Mouse (Mus musculus) embryo, embryonic 10 days (tissue): ENCODE measurements around the gene A930018P22Rik.
A peak's percentile ranks its signal among the peaks of the same experiment; 100 is the strongest.

Experiments used
- DNase-seq: peaks from one replicate; pipeline ENCODE4 v3.0.0-alpha.2; 2015; ENCODE audit warnings: low spot score

A930018P22Rik gene

GRCm38 (mm10) chr2:104119097-104119496 is 3.5 kb upstream of the A930018P22Rik start:
- DNase-seq = no peak

GRCm38 (mm10) chr2:104120312-104120711 is 2.3 kb upstream of the A930018P22Rik start:
- DNase-seq = no peak

- DNase-seq = no peak
These were observed 676 bp upstream of the A930018P22Rik start for GRCm38 (mm10) chr2:104121681-104122504.

- DNase-seq = no peak
These were observed 971 bp downstream of the A930018P22Rik start for GRCm38 (mm10) chr2:104123540-104123939.

GRCm38 (mm10) chr2:104124071-104124470 is 1.5 kb downstream of the A930018P22Rik start:
- DNase-seq = no peak

GRCm38 (mm10) chr2:104128803-104129531 is 6.4 kb downstream of the A930018P22Rik start:
- no peak for DNase-seq

- DNase-seq = no peak
These were observed 7.6 kb downstream of the A930018P22Rik start for GRCm38 (mm10) chr2:104130165-104130564.

- peak; percentile 56 for DNase-seq
These were observed 8.4 kb downstream of the A930018P22Rik start for GRCm38 (mm10) chr2:104130969-104131368.

GRCm38 (mm10) chr2:104132266-104132859 is 9.8 kb downstream of the A930018P22Rik start:
- no peak for DNase-seq

- DNase-seq = no peak
These were observed 10.7 kb downstream of the A930018P22Rik start for GRCm38 (mm10) chr2:104133042-104133810.

GRCm38 (mm10) chr2:104134150-104135056 is 11.8 kb downstream of the A930018P22Rik start:
- DNase-seq = peak; percentile 92

GRCm38 (mm10) chr2:104135920-104136319 is 13.4 kb downstream of the A930018P22Rik start:
- no peak for DNase-seq

GRCm38 (mm10) chr2:104142140-104142539 is 19.6 kb downstream of the A930018P22Rik start:
- no peak for DNase-seq

- no peak for DNase-seq
These were observed 21.4 kb downstream of the A930018P22Rik start for GRCm38 (mm10) chr2:104144004-104144403.

GRCm38 (mm10) chr2:104145983-104146382 is 23.4 kb downstream of the A930018P22Rik start:
- DNase-seq = peak; percentile 36

GRCm38 (mm10) chr2:104147910-104148561 is 25.5 kb downstream of the A930018P22Rik start:
- DNase-seq = no peak

- DNase-seq = no peak
These were observed 28.2 kb downstream of the A930018P22Rik start for GRCm38 (mm10) chr2:104150608-104151397.

GRCm38 (mm10) chr2:104153345-104153744 is 30.8 kb downstream of the A930018P22Rik start:
- DNase-seq = no peak

- no peak for DNase-seq
These were observed 31.3 kb downstream of the A930018P22Rik start for GRCm38 (mm10) chr2:104153876-104154275.
